Mouse (Mus musculus) cerebellum, adult 11-12 months (tissue): Measurements from ENCODE around the gene 4933424G06Rik.

Experiments used
- DNase-seq: peaks from one replicate; pipeline ENCODE4 v3.0.0; 2022

The 4933424G06Rik gene

GRCm38 (mm10) chr1:36711104-36711503, 1.2 kb downstream of the 4933424G06Rik start:
- no peak for DNase-seq

GRCm38 (mm10) chr1:36714311-36714710, 4.4 kb downstream of the 4933424G06Rik start, which contains the start of gene Actr1b:
Gene Actr1b (minus strand): TSS chr1:36714422.
- DNase-seq = no peak

- no peak for DNase-seq
These were observed 8.8 kb downstream of the 4933424G06Rik start for GRCm38 (mm10) chr1:36718786-36719185.

- no peak for DNase-seq
These were observed 13.5 kb downstream of the 4933424G06Rik start for GRCm38 (mm10) chr1:36723146-36724056.

GRCm38 (mm10) chr1:36724057-36724431, 14.1 kb downstream of the 4933424G06Rik start:
- no peak for DNase-seq

GRCm38 (mm10) chr1:36737300-36737699, 27.4 kb downstream of the 4933424G06Rik start:
- DNase-seq = peak; percentile 57

GRCm38 (mm10) chr1:36739231-36739630, 29.3 kb downstream of the 4933424G06Rik start:
- DNase-seq = no peak

GRCm38 (mm10) chr1:36743046-36743445, 33.1 kb downstream of the 4933424G06Rik start:
- no peak for DNase-seq

GRCm38 (mm10) chr1:36744268-36744944, 34.5 kb downstream of the 4933424G06Rik start:
- DNase-seq = peak; percentile 63

- DNase-seq = no peak
These were observed 35.7 kb downstream of the 4933424G06Rik start for GRCm38 (mm10) chr1:36745661-36746060.

- no peak for DNase-seq
These were observed 36.5 kb downstream of the 4933424G06Rik start for GRCm38 (mm10) chr1:36746452-36746851.

- DNase-seq = no peak
These were observed 44.2 kb downstream of the 4933424G06Rik start for GRCm38 (mm10) chr1:36753932-36754675.

GRCm38 (mm10) chr1:36758553-36758952, 48.6 kb downstream of the 4933424G06Rik start:
- no peak for DNase-seq

- DNase-seq = no peak
These were observed 49.1 kb downstream of the 4933424G06Rik start for GRCm38 (mm10) chr1:36759076-36759475.

- DNase-seq = no peak
These were observed 50.5 kb downstream of the 4933424G06Rik start for GRCm38 (mm10) chr1:36760401-36760800.

- no peak for DNase-seq
These were observed 51.1 kb downstream of the 4933424G06Rik start for GRCm38 (mm10) chr1:36761061-36761460.

- no peak for DNase-seq
These were observed 51.6 kb downstream of the 4933424G06Rik start, which contains the start of gene Zap70 for GRCm38 (mm10) chr1:36761568-36761967. Gene Zap70 (plus strand): TSS chr1:36761798.

- DNase-seq = no peak
These were observed 56.7 kb downstream of the 4933424G06Rik start for GRCm38 (mm10) chr1:36766431-36767205.

GRCm38 (mm10) chr1:36767321-36767720, 57.4 kb downstream of the 4933424G06Rik start:
- DNase-seq = no peak

- no peak for DNase-seq
These were observed 58.8 kb downstream of the 4933424G06Rik start for GRCm38 (mm10) chr1:36768786-36769185.

GRCm38 (mm10) chr1:36769951-36770350, 60.0 kb downstream of the 4933424G06Rik start:
- DNase-seq = no peak

- no peak for DNase-seq
These were observed 61.0 kb downstream of the 4933424G06Rik start for GRCm38 (mm10) chr1:36770998-36771397.
